Mouse (Mus musculus) testis, adult 2 months (tissue): ENCODE measurements around the gene Slc6a20b. TPM values are rescaled to one million over a fixed set of nuclear protein-coding genes. Genes with fewer than 3 reads are reported as not detected.

Experiments used
- H3K27ac ChIP-seq: fragments of 200-500 bp; 2 replicates; pipeline ENCODE4 v1.5.1; 2012; ENCODE audit warnings: low read depth, low read length; ENCODE audit not compliant: control insufficient read depth, insufficient read depth
- H3K27me3 ChIP-seq: fragments of 200-500 bp; 2 replicates; pipeline ENCODE4 v1.6.1; 2012; ENCODE audit warnings: mild to moderate bottlenecking, low read length, moderate library complexity; ENCODE audit not compliant: control insufficient read depth, insufficient read depth
- H3K36me3 ChIP-seq: fragments of 200-500 bp; 2 replicates; pipeline ENCODE4 v1.6.1; 2012; ENCODE audit warnings: mild to moderate bottlenecking, low read length; ENCODE audit not compliant: control insufficient read depth, insufficient read depth
- H3K4me1 ChIP-seq: fragments of 200-500 bp; 2 replicates; pipeline ENCODE4 v1.6.1; 2012; ENCODE audit warnings: low read length; ENCODE audit not compliant: control insufficient read depth, insufficient read depth
- H3K4me3 ChIP-seq: fragments of 200-500 bp; 2 replicates; pipeline ENCODE4 v1.5.1; 2012; ENCODE audit warnings: low read depth, mild to moderate bottlenecking, low read length, moderate library complexity, mixed read lengths; ENCODE audit not compliant: control insufficient read depth
- CTCF ChIP-seq: fragments of 200-500 bp; IDR thresholded peaks from 2 replicates; pipeline ENCODE4 v1.5.1; 2012; ENCODE audit warnings: low read depth, mild to moderate bottlenecking, inconsistent platforms, low read length, moderate library complexity; ENCODE audit not compliant: control insufficient read depth, insufficient read depth, insufficient replicate concordance
- POLR2A ChIP-seq: fragments of 200-500 bp; IDR thresholded peaks from 2 replicates; pipeline ENCODE4 v1.6.1; 2012; ENCODE audit warnings: low read depth, mild to moderate bottlenecking, inconsistent platforms, low read length, moderate library complexity; ENCODE audit not compliant: control insufficient read depth
- polyA plus RNA-seq: library from polyadenylated mRNA; depleted of rRNA; stranded (reverse); fragments of >200 nt; gene quantifications from 2 replicates; pipeline ENCODE4 v1.2.3, GENCODE M21; 2012

The Slc6a20b gene
- polyA plus RNA-seq, 1 experiment = 2.4 TPM

DNA sequence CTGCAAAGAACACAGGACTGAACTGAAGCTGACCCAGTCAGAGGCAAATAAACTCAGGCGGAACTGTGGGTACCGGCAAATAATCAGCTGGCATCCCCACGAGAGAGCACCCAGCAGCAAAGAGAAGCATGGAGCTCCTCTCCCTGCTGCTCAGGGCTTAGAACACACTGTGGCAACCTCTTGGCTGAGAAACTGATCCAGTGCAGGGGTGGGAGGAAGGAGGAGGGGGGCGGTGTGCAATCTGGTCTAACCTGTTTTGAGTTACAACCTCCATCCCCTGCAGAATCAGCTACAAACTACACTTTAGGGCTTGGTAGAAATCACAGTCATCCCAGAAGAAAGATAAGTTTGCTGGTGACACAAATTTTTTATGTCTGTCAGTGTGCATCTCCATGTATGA is 19.0 kb upstream of the Slc6a20b start:
- no peak for TF ChIP-seq CTCF
- no peak for TF ChIP-seq POLR2A
- H3K27me3 ChIP-seq = no peaks in the 10 kb centered on the region
- no peak overlapping the region for H3K27ac ChIP-seq
- H3K4me1 ChIP-seq = no peaks in the 10 kb centered on the region
- H3K36me3 ChIP-seq = no peaks in the 10 kb centered on the region
- no peak overlapping the region for H3K4me3 ChIP-seq

- Histone ChIP-seq H3K4me1 (no peaks in the 10 kb centered on the region), H3K27ac (no peak overlapping the region), H3K4me3 (no peak overlapping the region), H3K27me3 (no peaks in the 10 kb centered on the region), H3K36me3 (no peaks in the 10 kb centered on the region)
- no peak for TF ChIP-seq CTCF
- TF ChIP-seq POLR2A = no peak
Observed at GRCm38 (mm10) chr9:123649785-123650511, 17.6 kb upstream of the Slc6a20b start.

GRCm38 (mm10) chr9:123640106-123640505 is 7.7 kb upstream of the Slc6a20b start:
- Histone ChIP-seq H3K4me1 (peaks cover 6% of the 10 kb centered on the region), H3K4me3 (no peak overlapping the region), H3K27me3 (no peaks in the 10 kb centered on the region), H3K36me3 (no peaks in the 10 kb centered on the region), H3K27ac (no peak overlapping the region)
- TF ChIP-seq CTCF = no peak
- no peak for TF ChIP-seq POLR2A

GRCm38 (mm10) chr9:123638668-123639089 is 6.3 kb upstream of the Slc6a20b start:
- TF ChIP-seq POLR2A (no peak), CTCF (no peak)
- Histone ChIP-seq H3K4me3 (no peak overlapping the region), H3K4me1 (peaks cover 6% of the 10 kb centered on the region), H3K36me3 (no peaks in the 10 kb centered on the region), H3K27me3 (no peaks in the 10 kb centered on the region), H3K27ac (no peak overlapping the region)

GRCm38 (mm10) chr9:123638231-123638630 is 5.9 kb upstream of the Slc6a20b start:
- TF ChIP-seq CTCF (no peak), POLR2A (no peak)
- peaks cover 6% of the 10 kb centered on the region for H3K4me1 ChIP-seq
- H3K36me3 ChIP-seq = no peaks in the 10 kb centered on the region
- H3K27ac ChIP-seq = no peak overlapping the region
- no peaks in the 10 kb centered on the region for H3K27me3 ChIP-seq
- H3K4me3 ChIP-seq = no peak overlapping the region

- Histone ChIP-seq H3K27me3 (no peaks in the 10 kb centered on the region), H3K36me3 (no peaks in the 10 kb centered on the region), H3K4me1 (peaks cover 6% of the 10 kb centered on the region), H3K4me3 (no peak overlapping the region), H3K27ac (no peak overlapping the region; the same call in 1 of the 2 replicates)
- TF ChIP-seq CTCF (no peak), POLR2A (no peak)
Observed at GRCm38 (mm10) chr9:123636771-123637170, 4.4 kb upstream of the Slc6a20b start.

DNA sequence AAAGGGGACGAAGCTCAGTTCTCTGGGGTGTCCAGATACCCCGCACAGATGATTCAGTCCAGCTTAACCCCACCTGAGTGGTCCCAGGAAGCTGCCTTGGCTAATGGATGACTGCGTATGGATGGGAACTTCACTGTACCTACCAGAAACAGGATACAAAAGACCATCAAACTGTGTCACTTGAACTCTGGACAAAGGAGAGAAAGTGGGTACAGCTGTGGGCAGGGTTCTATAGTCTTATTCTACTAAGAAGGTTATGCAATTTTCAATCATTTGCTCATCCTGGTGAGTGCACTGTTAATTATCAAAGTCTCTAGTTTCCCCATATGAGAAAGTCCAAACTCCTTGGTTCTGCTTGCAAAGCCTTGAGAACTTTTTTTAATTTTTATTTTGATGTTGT is 628 bp upstream of the Slc6a20b start:
- no peak overlapping the region for H3K4me3 ChIP-seq
- H3K4me1 ChIP-seq = peaks cover 4% of the 10 kb centered on the region
- no peak overlapping the region for H3K27ac ChIP-seq
- no peak for TF ChIP-seq POLR2A
- TF ChIP-seq CTCF = no peak
- no peaks in the 10 kb centered on the region for H3K36me3 ChIP-seq
- H3K27me3 ChIP-seq = no peaks in the 10 kb centered on the region

DNA sequence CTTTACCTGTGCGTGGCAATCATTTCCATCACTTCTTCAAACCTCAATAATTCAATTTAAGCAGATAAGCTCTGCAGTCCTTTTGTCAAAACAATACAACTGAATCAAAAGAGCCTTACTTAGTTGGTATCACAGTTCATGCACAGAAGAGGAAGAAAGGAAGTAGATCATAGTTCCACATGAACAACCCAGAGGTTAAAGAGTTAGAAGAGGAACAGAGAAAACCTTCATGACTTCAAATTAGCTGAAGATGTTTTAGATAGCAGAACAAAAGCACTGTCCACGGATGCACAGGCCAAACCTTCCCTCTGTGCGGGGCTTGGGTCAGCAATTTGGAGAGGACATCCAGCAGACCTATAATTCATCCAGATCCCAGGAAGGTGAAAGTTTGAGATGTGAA is 699 bp downstream of the Slc6a20b start:
- H3K4me1 ChIP-seq = peaks cover under 1% of the 10 kb centered on the region
- H3K36me3 ChIP-seq = no peaks in the 10 kb centered on the region
- H3K27ac ChIP-seq = no peak overlapping the region
- no peaks in the 10 kb centered on the region for H3K27me3 ChIP-seq
- no peak for TF ChIP-seq CTCF
- TF ChIP-seq POLR2A = no peak
- no peak overlapping the region for H3K4me3 ChIP-seq
